ENCODE assay signal across 18 mouse cellular contexts in genomic region chr13:69901139-69901538, GRCm38 (mm10).
"Had no signal": no experiment of that assay in that cellular context is flagged by ENCODE, and none has a peak within 500 bp of the region (broad histone marks: within the 10 kb centered on the region; RNA-seq: fewer than 3 reads in every experiment).

No protein-coding gene starts in this region.

- ATAC-seq: liver, postnatal 0 days; lung, postnatal 0 days; midbrain, embryonic 13.5 days; midbrain, embryonic 16.5 days had no signal

- H3K36me3 ChIP-seq: lung, embryonic 15.5 days; midbrain, embryonic 13.5 days; neural tube, embryonic 12.5 days; stomach, embryonic 15.5 days had no signal

- H3K27ac ChIP-seq: lung, embryonic 15.5 days; macrophage; midbrain, embryonic 13.5 days; neural tube, embryonic 12.5 days; stomach, embryonic 15.5 days; stomach, postnatal 0 days had no signal

- H3K27me3 ChIP-seq: lung, embryonic 15.5 days; megakaryocyte, embryonic 14.5 days; midbrain, embryonic 13.5 days; neural tube, embryonic 12.5 days; stomach, embryonic 15.5 days had no signal

- H3K4me2 ChIP-seq: lung, embryonic 15.5 days; midbrain, embryonic 11.5 days; midbrain, embryonic 13.5 days; neural tube, embryonic 12.5 days; stomach, embryonic 15.5 days had no signal

- H3K4me1 ChIP-seq: lung, embryonic 15.5 days; megakaryocyte, embryonic 14.5 days; midbrain, embryonic 13.5 days; neural tube, embryonic 12.5 days; stomach, embryonic 15.5 days had no signal

- H3K9ac ChIP-seq: liver, postnatal 0 days; lung, embryonic 15.5 days; midbrain, embryonic 13.5 days; neural tube, embryonic 12.5 days; stomach, embryonic 15.5 days had no signal

- H3K9me3 ChIP-seq: lung, embryonic 15.5 days; megakaryocyte, embryonic 14.5 days; midbrain, embryonic 13.5 days; neural tube, embryonic 12.5 days; stomach, embryonic 15.5 days had no signal

- H3K4me3 ChIP-seq: lung, embryonic 15.5 days; megakaryocyte, embryonic 14.5 days; midbrain, embryonic 13.5 days; neural tube, embryonic 12.5 days; stomach, embryonic 15.5 days had no signal

- DNase-seq: liver, postnatal 0 days; lung, adult 2 months; lung, postnatal 14 days; lung, postnatal 36 days; right cerebral cortex, postnatal 14 days; thymus, adult 2 months; thymus, postnatal 25 days; thymus, postnatal 4 days had no signal
